Mouse (Mus musculus) brain, embryonic 14.5 days (tissue): ENCODE results near the gene Smarca5.
"Not testable (repeated sequence)": the region's sequence is repeated elsewhere in the genome, so short reads cannot be mapped to it uniquely, and the experiment has no call there.

Experiments used
- CTCF ChIP-seq: fragments of 200-500 bp; IDR thresholded peaks from 2 replicates; pipeline ENCODE4 v1.5.1; 2012; ENCODE audit warnings: inconsistent platforms, mild to moderate bottlenecking, moderate library complexity, borderline replicate concordance; ENCODE audit not compliant: insufficient read depth, insufficient read length; ENCODE audit errors: extremely low read depth
- POLR2A ChIP-seq: fragments of 200-500 bp; IDR thresholded peaks from 2 replicates; pipeline ENCODE4 v1.6.1; 2012; ENCODE audit warnings: mild to moderate bottlenecking, inconsistent platforms, borderline replicate concordance; ENCODE audit not compliant: poor library complexity, insufficient read depth, insufficient read length, severe bottlenecking; ENCODE audit errors: extremely low read depth

DNA sequence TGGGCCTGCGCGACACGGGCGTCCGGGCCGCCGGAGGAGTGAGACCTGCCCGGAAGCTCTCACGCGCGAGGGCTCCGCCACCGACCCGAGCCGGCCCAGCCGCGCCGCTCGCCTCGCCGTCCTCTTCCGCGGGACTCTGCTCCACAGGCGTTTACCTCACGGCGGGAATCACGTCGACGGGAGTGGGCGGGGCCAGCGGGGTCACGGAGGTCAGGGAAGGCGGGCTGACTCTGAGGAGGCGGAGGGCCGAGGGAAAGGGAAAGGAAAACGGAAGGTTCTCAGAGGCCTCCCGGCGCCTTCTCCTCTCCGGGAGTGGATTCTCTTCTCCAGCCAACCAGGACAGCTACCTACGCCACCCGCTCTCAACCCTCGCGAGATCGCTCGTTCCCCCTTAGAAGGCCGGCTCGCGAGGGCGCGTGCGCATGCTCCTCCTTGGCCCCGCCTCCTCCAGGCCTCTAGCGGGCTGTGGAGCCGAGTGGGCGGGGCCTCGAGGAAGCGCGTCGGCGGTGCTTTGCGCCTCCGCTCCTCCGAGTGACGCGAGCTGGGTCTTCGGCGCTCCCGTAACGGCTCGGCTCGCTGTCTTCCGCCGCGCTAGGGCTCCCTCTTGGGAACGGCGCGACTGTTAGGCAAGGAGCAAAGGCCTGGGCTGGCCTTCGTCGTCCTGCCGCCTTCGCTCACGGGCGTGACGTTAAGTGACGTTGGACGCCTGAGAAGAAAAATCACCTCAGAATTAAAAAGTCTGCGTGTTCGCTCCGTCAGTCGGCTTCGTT lies at the start of gene Smarca5:
- TF ChIP-seq CTCF, result not testable (repeated sequence)
- TF ChIP-seq POLR2A, result peak; percentile 29; the same call in 1 of the 2 replicates
